11 mouse cellular contexts compared by ENCODE assay signal in genomic region chr3:122393836-122394374, GRCm38 (mm10).
A peak's percentile ranks its signal among the peaks of the same experiment; 100 is the strongest.
DNase-seq lines count a peak whose midpoint lies in the region; ATAC-seq and TF ChIP-seq lines count a peak whose summit lies in the region.
"Had no signal": no experiment of that assay in that cellular context is flagged by ENCODE, and none has a peak within 500 bp of the region (broad histone marks: within the 10 kb centered on the region; RNA-seq: fewer than 3 reads in every experiment).

No protein-coding gene starts in this region.

- dilution Hi-C loops in CH12.LX (cut with MboI; ENCODE audit: extremely low pct_ligation_motif_present, extremely low pct_unique_long_range_greater_than_20kb, low sequenced_read_pairs): no loop called here

- no peak overlapping the region for H3K4me3 ChIP-seq in forebrain, embryonic 11.5 days (ENCODE audit: low read depth, low read length)
- no peak overlapping the region for H3K4me3 ChIP-seq in forebrain, embryonic 15.5 days
- no peak overlapping the region for H3K4me3 ChIP-seq in liver, postnatal 0 days (ENCODE audit: low read depth, low read length)
- no peak overlapping the region for H3K4me3 ChIP-seq in liver, embryonic 12.5 days
- no peak overlapping the region for H3K4me3 ChIP-seq in CH12.LX (replicated peaks in 1 of 3; ENCODE audit: low read depth in 2 of 3, low read length in 2 of 3, poor library complexity in 1 of 3)
- H3K4me3 ChIP-seq in midbrain, embryonic 10.5 days: no peak overlapping the region

- no peak overlapping the region for H3K27ac ChIP-seq in forebrain, embryonic 11.5 days (ENCODE audit: low read depth, low read length)
- no peak overlapping the region for H3K27ac ChIP-seq in forebrain, embryonic 15.5 days (replicated peaks)
- no peak overlapping the region for H3K27ac ChIP-seq in liver, postnatal 0 days (ENCODE audit: low read depth)
- H3K27ac ChIP-seq in liver, embryonic 12.5 days: no peak overlapping the region
- peak overlapping the region; percentile 60 for H3K27ac ChIP-seq in CH12.LX (ENCODE audit: insufficient read depth, low read depth)
- no peak overlapping the region for H3K27ac ChIP-seq in midbrain, embryonic 10.5 days (replicated peaks)
- H3K27ac ChIP-seq: hindbrain, postnatal 0 days had no signal

- no peaks in the 10 kb centered on the region for H3K27me3 ChIP-seq in forebrain, embryonic 11.5 days (ENCODE audit: control insufficient read depth, insufficient read depth, low read length)
- no peaks in the 10 kb centered on the region for H3K27me3 ChIP-seq in forebrain, embryonic 15.5 days
- H3K27me3 ChIP-seq in liver, postnatal 0 days (ENCODE audit: insufficient read depth, low read length): no peaks in the 10 kb centered on the region
- H3K27me3 ChIP-seq in liver, embryonic 12.5 days (replicated peaks): no peaks in the 10 kb centered on the region
- H3K27me3 ChIP-seq in CH12.LX (replicated peaks): no peaks in the 10 kb centered on the region
- no peaks in the 10 kb centered on the region for H3K27me3 ChIP-seq in midbrain, embryonic 10.5 days (ENCODE audit: low read depth, poor library complexity, severe bottlenecking)

- H3K4me1 ChIP-seq in forebrain, embryonic 11.5 days (replicated peaks; ENCODE audit: control insufficient read depth, insufficient read depth, low read length): no peaks in the 10 kb centered on the region
- H3K4me1 ChIP-seq in forebrain, embryonic 15.5 days: no peaks in the 10 kb centered on the region
- no peaks in the 10 kb centered on the region for H3K4me1 ChIP-seq in liver, postnatal 0 days (ENCODE audit: insufficient read depth)
- H3K4me1 ChIP-seq in liver, embryonic 12.5 days: no peaks in the 10 kb centered on the region
- peaks cover 23 to 74% of the 10 kb centered on the region in 2 experiments for H3K4me1 ChIP-seq in CH12.LX (ENCODE audit: control insufficient read depth in 1 of 2, insufficient read depth in 2 of 2)
- no peaks in the 10 kb centered on the region for H3K4me1 ChIP-seq in midbrain, embryonic 10.5 days

- DNase-seq in forebrain, embryonic 11.5 days (ENCODE audit: low spot score): peak; percentile 42
- DNase-seq in liver, postnatal 0 days: no peak
- DNase-seq in CH12.LX (ENCODE audit: extremely low read depth): peak; percentile 27
- peak; percentile 21 for DNase-seq in lung, postnatal 14 days
- no peak for DNase-seq in c-Kit-positive CD71-positive TER-119-positive erythroid progenitor cells, embryonic 14.5 days (ENCODE audit: low spot score)
- DNase-seq in midbrain, embryonic 10.5 days (ENCODE audit: low spot score): no peak
- DNase-seq: liver; thymus, postnatal 25 days had no signal

- ATAC-seq in forebrain, embryonic 11.5 days (replicated peaks; ENCODE audit: low FRiP score): no peak
- ATAC-seq in forebrain, embryonic 15.5 days (replicated peaks): no peak
- ATAC-seq in liver, postnatal 0 days: peak; percentile 10; the same call in 1 of the 2 replicates
- no peak for ATAC-seq in liver, embryonic 12.5 days
- ATAC-seq: hindbrain, postnatal 0 days had no signal

- in situ Hi-C loops in CH12.LX (cut with MboI; ENCODE audit: low pct_ligation_motif_present, low pct_unique_long_range_greater_than_20kb, low sequenced_read_pairs): no loop called here

- H3K9ac ChIP-seq in forebrain, embryonic 11.5 days (ENCODE audit: low read length): no peak overlapping the region
- H3K9ac ChIP-seq in forebrain, embryonic 15.5 days (replicated peaks): no peak overlapping the region
- H3K9ac ChIP-seq in liver, postnatal 0 days (replicated peaks): no peak overlapping the region
- H3K9ac ChIP-seq in liver, embryonic 12.5 days: no peak overlapping the region
- no peak overlapping the region for H3K9ac ChIP-seq in CH12.LX (ENCODE audit: insufficient read depth, low read depth)

- no peak for TF ChIP-seq EP300 in liver, postnatal 0 days (IDR thresholded peaks at IDR 0.05; ENCODE audit: low read depth)
- peak; percentile 20; the same call in 1 of the 2 replicates for TF ChIP-seq EP300 in CH12.LX (IDR thresholded peaks at IDR 0.05; ENCODE audit: low read length)

- 85% methylated on average over 12 of the region's 12 CpGs for WGBS in forebrain, embryonic 11.5 days
- 91% methylated on average over 12 of the region's 12 CpGs for WGBS in forebrain, embryonic 15.5 days
- 68% methylated on average over 12 of the region's 12 CpGs for WGBS in liver, postnatal 0 days (ENCODE audit: insufficient replicate concordance)
- 72% methylated on average over 12 of the region's 12 CpGs for WGBS in liver, embryonic 12.5 days (ENCODE audit: insufficient replicate concordance)
- WGBS in midbrain, embryonic 10.5 days: 91% methylated on average over 12 of the region's 12 CpGs

- no peak for TF ChIP-seq POLR2A in CH12.LX (IDR thresholded peaks at IDR 0.05; ENCODE audit: low read depth, low read length)

- no peak overlapping the region for H3K4me2 ChIP-seq in forebrain, embryonic 11.5 days (ENCODE audit: low read depth, low read length, severe bottlenecking)
- no peak overlapping the region for H3K4me2 ChIP-seq in forebrain, embryonic 15.5 days (replicated peaks)
- no peak overlapping the region for H3K4me2 ChIP-seq in liver, postnatal 0 days (ENCODE audit: low read depth, low read length)
- no peak overlapping the region for H3K4me2 ChIP-seq in liver, embryonic 12.5 days
- peak overlapping the region; percentile 33; the same call in 1 of the 2 replicates for H3K4me2 ChIP-seq in CH12.LX (ENCODE audit: insufficient read depth, low read depth, poor library complexity, severe bottlenecking)

- H3K36me3 ChIP-seq in forebrain, embryonic 11.5 days (ENCODE audit: control insufficient read depth, insufficient read depth, low read length): no peaks in the 10 kb centered on the region
- no peaks in the 10 kb centered on the region for H3K36me3 ChIP-seq in forebrain, embryonic 15.5 days
- H3K36me3 ChIP-seq in liver, postnatal 0 days (replicated peaks; ENCODE audit: insufficient read depth, low read length): no peaks in the 10 kb centered on the region
- H3K36me3 ChIP-seq in liver, embryonic 12.5 days: no peaks in the 10 kb centered on the region
- H3K36me3 ChIP-seq in CH12.LX (replicated peaks in 1 of 2; ENCODE audit: control insufficient read depth in 1 of 2, insufficient read depth in 1 of 2, low read length in 1 of 2): peaks cover 0 to 23% of the 10 kb centered on the region in 2 experiments
- no peaks in the 10 kb centered on the region for H3K36me3 ChIP-seq in midbrain, embryonic 10.5 days

- no peak for TF ChIP-seq RAD21 in CH12.LX (IDR thresholded peaks at IDR 0.05; ENCODE audit: low read depth, low read length)

- H3K9me3 ChIP-seq in forebrain, embryonic 11.5 days (ENCODE audit: control insufficient read depth, low read length): no peaks in the 10 kb centered on the region
- H3K9me3 ChIP-seq in forebrain, embryonic 15.5 days: no peaks in the 10 kb centered on the region
- H3K9me3 ChIP-seq in liver, postnatal 0 days (ENCODE audit: low read length): no peaks in the 10 kb centered on the region
- no peaks in the 10 kb centered on the region for H3K9me3 ChIP-seq in liver, embryonic 12.5 days (replicated peaks)
- H3K9me3 ChIP-seq in CH12.LX (replicated peaks; ENCODE audit: low read length): peaks cover 10% of the 10 kb centered on the region
- H3K9me3 ChIP-seq in midbrain, embryonic 10.5 days (replicated peaks): no peaks in the 10 kb centered on the region

- no peak for TF ChIP-seq CTCF in liver, postnatal 0 days (IDR thresholded peaks at IDR 0.05; ENCODE audit: low read depth)
- TF ChIP-seq CTCF in CH12.LX (conservative IDR thresholded peaks at IDR 0.05 in 1 of 2, IDR thresholded peaks at IDR 0.05 in 1 of 2; ENCODE audit: low read depth in 2 of 2, low read length in 2 of 2): no peak

- H3K79me2 ChIP-seq in CH12.LX (replicated peaks; ENCODE audit: control insufficient read depth, extremely low read depth, insufficient read depth, poor library complexity, severe bottlenecking): no peaks in the 10 kb centered on the region; the same call in 1 of the 2 replicates

TF ChIP-seq in CH12.LX, 34 proteins besides CTCF, POLR2A, EP300 and RAD21:
- no peak for TF ChIP-seq KAT2A (IDR thresholded peaks at IDR 0.05; ENCODE audit: insufficient replicate concordance, low read length)
- no peak for TF ChIP-seq NELFE (IDR thresholded peaks at IDR 0.05; ENCODE audit: low read depth, low read length)
- TF ChIP-seq USF1 (IDR thresholded peaks at IDR 0.05; ENCODE audit: low read depth, low read length): no peak
- no peak for TF ChIP-seq E2F4 (IDR thresholded peaks at IDR 0.05; ENCODE audit: insufficient replicate concordance, low read depth, low read length)
- no peak for TF ChIP-seq PAX5 (IDR thresholded peaks at IDR 0.05; ENCODE audit: low read length)
- TF ChIP-seq TCF12 (IDR thresholded peaks at IDR 0.05; ENCODE audit: low read depth, low read length): no peak
- TF ChIP-seq MXI1 (IDR thresholded peaks at IDR 0.05; ENCODE audit: low read depth, low read length): no peak
- peak; percentile 58; the same call in 1 of the 2 replicates for TF ChIP-seq ELF1 (IDR thresholded peaks at IDR 0.05; ENCODE audit: low read depth, low read length)
- no peak for TF ChIP-seq CHD1 (IDR thresholded peaks at IDR 0.05; ENCODE audit: low read depth, low read length)
- 0 out of 2 replicates have a peak, but pooled peaks have one; percentile 23 for TF ChIP-seq TBP (conservative IDR thresholded peaks at IDR 0.05; ENCODE audit: low read depth, low read length)
- TF ChIP-seq JUN (IDR thresholded peaks at IDR 0.05; ENCODE audit: insufficient read depth, low read depth, low read length): no peak
- no peak for TF ChIP-seq MAX (IDR thresholded peaks at IDR 0.05; ENCODE audit: low read length)
- TF ChIP-seq ZMIZ1 (IDR thresholded peaks at IDR 0.05; ENCODE audit: low read depth, low read length): no peak
- TF ChIP-seq JUND (conservative IDR thresholded peaks at IDR 0.05; ENCODE audit: low read depth, low read length): no peak
- TF ChIP-seq CHD2 (IDR thresholded peaks at IDR 0.05; ENCODE audit: low read length): no peak
- TF ChIP-seq BHLHE40 (IDR thresholded peaks at IDR 0.05; ENCODE audit: low read depth, low read length): 0 out of 2 replicates have a peak, but pooled peaks have one; percentile 7
- TF ChIP-seq ETS1 (conservative IDR thresholded peaks at IDR 0.05; ENCODE audit: low read depth, low read length): 0 out of 2 replicates have a peak, but pooled peaks have one; percentile 24
- no peak for TF ChIP-seq MAZ (IDR thresholded peaks at IDR 0.05; ENCODE audit: low read depth, low read length)
- no peak for TF ChIP-seq SIN3A (IDR thresholded peaks at IDR 0.05; ENCODE audit: low read length)
- no peak for TF ChIP-seq MEF2A (IDR thresholded peaks at IDR 0.05; ENCODE audit: borderline replicate concordance, low read depth, low read length)
- TF ChIP-seq MYC (IDR thresholded peaks at IDR 0.05; ENCODE audit: low read depth, low read length): no peak
- TF ChIP-seq MAFK (IDR thresholded peaks at IDR 0.05; ENCODE audit: insufficient replicate concordance, low read length): peak; percentile 70; the same call in 1 of the 2 replicates

Comparison
In these comparisons a context has a peak if more than half of its experiments do, and no peak if none do; other contexts are left out.
1. DNase-seq: peak in forebrain, embryonic 11.5 days (single experiment), CH12.LX (single experiment) and lung, postnatal 14 days (single experiment); none in liver, postnatal 0 days (single experiment), c-Kit-positive CD71-positive TER-119-positive erythroid progenitor cells, embryonic 14.5 days (single experiment) and midbrain, embryonic 10.5 days (single experiment).